Mouse (Mus musculus): ENCODE results near the gene Tagap.

- TF ChIP-seq CTCF (IDR thresholded peaks at IDR 0.05; ENCODE audit: low read depth) (no peak), EP300 (IDR thresholded peaks at IDR 0.05; ENCODE audit: low read depth) (no peak)
Observed at GRCm38 (mm10) chr17:7888291-7888690, 37.5 kb upstream of the Tagap start.
